Mouse (Mus musculus): ENCODE measurements around the gene Hmgb1.

DNA sequence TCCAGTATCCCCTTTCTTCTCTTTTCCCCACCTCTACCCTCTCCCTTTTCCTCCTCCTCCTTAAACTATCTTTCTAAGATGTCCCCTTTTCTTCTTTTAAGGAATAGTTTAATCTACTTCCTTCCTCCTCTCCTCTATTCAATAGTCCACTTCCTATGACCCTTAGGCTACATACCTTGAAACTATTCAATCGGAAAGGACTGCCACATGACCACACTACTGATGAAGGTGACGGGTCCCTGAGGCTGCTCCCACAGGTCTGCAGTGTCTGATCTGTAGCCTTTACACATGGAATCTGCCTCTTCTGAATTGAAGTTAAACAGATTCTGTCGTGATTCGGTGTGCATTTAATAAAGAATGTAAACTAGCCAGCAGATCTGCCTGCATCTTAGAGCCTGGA lies 28.5 kb upstream of the Hmgb1 start:
- TF ChIP-seq EP300 (IDR thresholded peaks at IDR 0.05; ENCODE audit: insufficient read depth, low read depth, low read length) (no peak), CTCF (IDR thresholded peaks at IDR 0.05; ENCODE audit: low read depth, low read length) (no peak)
